Mouse (Mus musculus): Measurements from ENCODE around the gene Acsf2.

Gene Acsf2

DNA sequence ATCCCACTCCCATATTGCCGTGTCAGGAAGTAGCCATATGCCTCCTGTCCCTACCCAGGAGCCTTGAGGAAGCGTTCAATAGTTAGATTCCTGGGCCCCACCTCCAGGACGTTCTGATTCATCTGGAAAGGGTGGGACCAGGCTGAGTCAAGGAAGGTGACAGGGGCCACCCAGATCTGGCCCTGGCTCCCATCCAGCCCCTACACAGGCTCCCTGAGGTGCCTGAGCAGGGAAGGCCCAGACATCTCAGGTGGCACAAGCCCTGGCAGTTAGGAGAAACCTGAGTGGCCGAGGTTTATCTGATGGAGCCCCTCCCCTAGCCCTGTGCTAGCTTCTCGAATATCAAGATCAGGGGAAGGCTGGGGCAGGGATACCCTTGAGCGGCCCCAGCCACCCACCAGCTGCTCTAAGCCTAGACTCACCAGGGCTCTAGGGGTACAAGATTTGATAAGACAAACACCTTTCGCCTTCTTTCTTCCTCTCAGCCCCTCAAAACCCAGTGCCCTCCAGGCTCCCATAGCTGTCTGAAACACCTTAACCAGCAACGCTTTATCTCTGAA, 62.9 kb downstream of the Acsf2 start:
- no peak overlapping the region for H3K4me3 ChIP-seq (replicated peaks; ENCODE audit: low read length)
- H3K4me1 ChIP-seq (replicated peaks; ENCODE audit: low read depth, low read length): peaks cover 5% of the 10 kb centered on the region
- H3K27me3 ChIP-seq (ENCODE audit: insufficient read depth, low read length): 0 out of 2 replicates have a peak, but pooled peaks cover 3% of the 10 kb centered on the region
- no peaks in the 10 kb centered on the region for H3K36me3 ChIP-seq (ENCODE audit: insufficient read depth, low read length)
- TF ChIP-seq CTCF (conservative IDR thresholded peaks at IDR 0.05; ENCODE audit: low read length) (no peak), NANOG (IDR thresholded peaks at IDR 0.05; ENCODE audit: borderline replicate concordance, low read length) (no peak), POU5F1 (IDR thresholded peaks at IDR 0.05; ENCODE audit: borderline replicate concordance, low read length) (no peak)
- H3K9me3 ChIP-seq (ENCODE audit: low read length): peaks cover 21% of the 10 kb centered on the region; the same call in 1 of the 2 replicates

GRCm38 (mm10) chr11:94533171-94533570, 68.5 kb downstream of the Acsf2 start:
- no peak for TF ChIP-seq POU5F1 (IDR thresholded peaks at IDR 0.05; ENCODE audit: borderline replicate concordance, low read length)
- TF ChIP-seq CTCF (conservative IDR thresholded peaks at IDR 0.05; ENCODE audit: low read length): no peak
- no peak for TF ChIP-seq NANOG (IDR thresholded peaks at IDR 0.05; ENCODE audit: borderline replicate concordance, low read length)
- H3K9me3 ChIP-seq (ENCODE audit: low read length): no peaks in the 10 kb centered on the region
- H3K36me3 ChIP-seq (ENCODE audit: insufficient read depth, low read length): no peaks in the 10 kb centered on the region
- H3K4me1 ChIP-seq (replicated peaks; ENCODE audit: low read depth, low read length): no peaks in the 10 kb centered on the region
- H3K4me3 ChIP-seq (replicated peaks; ENCODE audit: low read length): no peak overlapping the region
- 0 out of 2 replicates have a peak, but pooled peaks cover 3% of the 10 kb centered on the region for H3K27me3 ChIP-seq (ENCODE audit: insufficient read depth, low read length)

GRCm38 (mm10) chr11:94528879-94529278, 72.8 kb downstream of the Acsf2 start:
- TF ChIP-seq NANOG (IDR thresholded peaks at IDR 0.05; ENCODE audit: borderline replicate concordance, low read length) (no peak), CTCF (conservative IDR thresholded peaks at IDR 0.05; ENCODE audit: low read length) (no peak), POU5F1 (IDR thresholded peaks at IDR 0.05; ENCODE audit: borderline replicate concordance, low read length) (no peak)
- H3K9me3 ChIP-seq (ENCODE audit: low read length): no peaks in the 10 kb centered on the region
- H3K27me3 ChIP-seq (ENCODE audit: insufficient read depth, low read length): peaks cover 2% of the 10 kb centered on the region; the same call in 1 of the 2 replicates
- H3K4me1 ChIP-seq (replicated peaks; ENCODE audit: low read depth, low read length): peaks cover 12% of the 10 kb centered on the region; the same call in 1 of the 2 replicates
- H3K36me3 ChIP-seq (ENCODE audit: insufficient read depth, low read length): no peaks in the 10 kb centered on the region
- no peak overlapping the region for H3K4me3 ChIP-seq (replicated peaks; ENCODE audit: low read length)

- TF ChIP-seq POU5F1 (IDR thresholded peaks at IDR 0.05; ENCODE audit: borderline replicate concordance, low read length): no peak
- TF ChIP-seq NANOG (IDR thresholded peaks at IDR 0.05; ENCODE audit: borderline replicate concordance, low read length): no peak
- TF ChIP-seq CTCF (conservative IDR thresholded peaks at IDR 0.05; ENCODE audit: low read length): no peak
- peaks cover 25% of the 10 kb centered on the region for H3K27me3 ChIP-seq (ENCODE audit: insufficient read depth, low read length)
- no peaks in the 10 kb centered on the region for H3K36me3 ChIP-seq (ENCODE audit: insufficient read depth, low read length)
- H3K9me3 ChIP-seq (ENCODE audit: low read length): no peaks in the 10 kb centered on the region
- H3K4me3 ChIP-seq (replicated peaks; ENCODE audit: low read length): no peak overlapping the region
- peaks cover 20% of the 10 kb centered on the region for H3K4me1 ChIP-seq (replicated peaks; ENCODE audit: low read depth, low read length)
Observed at GRCm38 (mm10) chr11:94526171-94526879, 75.3 kb downstream of the Acsf2 start.

DNA sequence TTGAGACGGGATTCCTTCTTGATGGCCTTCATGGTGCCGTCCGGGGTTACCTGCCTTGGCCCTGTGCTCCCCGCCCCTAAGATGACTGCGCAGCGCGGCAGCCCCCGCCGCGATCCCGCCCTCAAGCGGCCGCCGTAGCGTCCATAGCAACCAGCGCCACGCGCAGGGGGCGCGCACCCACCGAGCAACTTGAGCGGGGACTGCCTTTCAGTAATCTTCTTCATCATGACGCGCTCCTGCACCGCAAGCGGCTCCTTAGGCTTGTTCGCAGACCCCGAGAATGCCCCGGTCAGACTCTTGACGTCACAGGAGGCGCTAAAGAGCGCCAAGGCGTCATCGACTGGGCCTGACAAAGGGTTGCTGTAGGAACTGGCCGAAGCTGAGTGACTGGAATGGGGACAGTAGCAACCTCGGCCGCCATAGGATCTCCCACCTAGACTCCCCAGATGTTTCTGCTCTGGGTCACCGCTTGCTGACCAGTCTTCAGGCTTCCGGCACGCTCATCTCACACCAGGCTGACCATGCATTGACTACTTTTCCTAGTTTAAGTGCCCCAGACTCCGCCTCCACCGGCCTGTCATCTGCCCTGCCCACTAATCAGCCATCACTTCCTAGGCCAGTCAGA, 80.3 kb downstream of the Acsf2 start, which contains the start of gene Mycbpap:
Mycbpap (minus strand) TSS at position 524 of the 625 bp plus-strand sequence.
- Histone ChIP-seq H3K36me3 (ENCODE audit: insufficient read depth, low read length) (no peaks in the 10 kb centered on the region), H3K27me3 (ENCODE audit: insufficient read depth, low read length) (peaks cover 39% of the 10 kb centered on the region), H3K4me3 (replicated peaks; ENCODE audit: low read length) (peak within 1 kb of the TSS; percentile 75), H3K4me1 (replicated peaks; ENCODE audit: low read depth, low read length) (peaks cover 22% of the 10 kb centered on the region), H3K9me3 (ENCODE audit: low read length) (no peaks in the 10 kb centered on the region)
- no peak for TF ChIP-seq POU5F1 (IDR thresholded peaks at IDR 0.05; ENCODE audit: borderline replicate concordance, low read length)
- TF ChIP-seq CTCF (conservative IDR thresholded peaks at IDR 0.05; ENCODE audit: low read length): no peak
- no peak for TF ChIP-seq NANOG (IDR thresholded peaks at IDR 0.05; ENCODE audit: borderline replicate concordance, low read length)

DNA sequence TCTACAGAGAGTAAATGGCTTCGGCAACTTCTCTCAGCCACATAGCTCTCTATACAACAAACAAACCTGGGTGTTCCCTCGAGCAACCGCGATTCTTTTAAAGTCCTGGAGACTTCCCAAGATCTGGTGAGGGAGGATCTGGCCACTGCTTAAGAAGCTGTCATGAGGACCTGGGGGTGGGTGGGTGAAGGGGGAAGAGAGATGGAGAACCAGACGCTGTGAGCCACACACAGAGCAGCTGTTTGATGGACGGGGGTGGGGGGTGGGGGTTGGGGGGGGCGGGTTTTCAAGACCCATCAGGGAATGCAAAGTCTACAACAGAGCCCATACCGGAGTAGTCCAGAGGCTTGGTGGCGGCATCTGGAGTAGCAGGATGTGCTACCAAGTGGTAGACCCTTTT, 88.2 kb downstream of the Acsf2 start:
- peaks cover 12% of the 10 kb centered on the region for H3K27me3 ChIP-seq (ENCODE audit: insufficient read depth, low read length)
- no peaks in the 10 kb centered on the region for H3K9me3 ChIP-seq (ENCODE audit: low read length)
- TF ChIP-seq NANOG (IDR thresholded peaks at IDR 0.05; ENCODE audit: borderline replicate concordance, low read length): no peak
- TF ChIP-seq CTCF (conservative IDR thresholded peaks at IDR 0.05; ENCODE audit: low read length): no peak
- no peak for TF ChIP-seq POU5F1 (IDR thresholded peaks at IDR 0.05; ENCODE audit: borderline replicate concordance, low read length)
- H3K36me3 ChIP-seq (ENCODE audit: insufficient read depth, low read length): no peaks in the 10 kb centered on the region
- H3K4me1 ChIP-seq (replicated peaks; ENCODE audit: low read depth, low read length): no peaks in the 10 kb centered on the region
- no peak overlapping the region for H3K4me3 ChIP-seq (replicated peaks; ENCODE audit: low read length)

- no peak for TF ChIP-seq CTCF (conservative IDR thresholded peaks at IDR 0.05; ENCODE audit: low read length)
- TF ChIP-seq NANOG (IDR thresholded peaks at IDR 0.05; ENCODE audit: borderline replicate concordance, low read length): no peak
- TF ChIP-seq POU5F1 (IDR thresholded peaks at IDR 0.05; ENCODE audit: borderline replicate concordance, low read length): no peak
- Histone ChIP-seq H3K36me3 (ENCODE audit: insufficient read depth, low read length) (no peaks in the 10 kb centered on the region), H3K27me3 (ENCODE audit: insufficient read depth, low read length) (peaks cover 43% of the 10 kb centered on the region), H3K4me1 (replicated peaks; ENCODE audit: low read depth, low read length) (no peaks in the 10 kb centered on the region), H3K4me3 (replicated peaks; ENCODE audit: low read length) (no peak overlapping the region), H3K9me3 (ENCODE audit: low read length) (no peaks in the 10 kb centered on the region)
Observed at GRCm38 (mm10) chr11:94508976-94509375, 92.7 kb downstream of the Acsf2 start.
